Mouse (Mus musculus) liver, adult 2 months (tissue): Measurements from ENCODE around the gene Foxp1. TPM values are rescaled to one million over a fixed set of nuclear protein-coding genes. Genes with fewer than 3 reads are reported as not detected.

ENCODE experiments used
- DNase-seq: peaks from one replicate; pipeline ENCODE4 v3.0.0-alpha.2; 2011; ENCODE audit warnings: low read depth, low spot score; ENCODE audit errors: extremely low read depth
- H3K27ac ChIP-seq: fragments of 200-500 bp; replicated peaks from 2 replicates; pipeline ENCODE4 v1.5.1; 2012; ENCODE audit warnings: low read depth, mild to moderate bottlenecking, control low read depth, inconsistent platforms, low read length; ENCODE audit not compliant: insufficient read depth
- H3K27me3 ChIP-seq: fragments of 200-500 bp; 2 replicates; pipeline ENCODE4 v1.6.1; 2012; ENCODE audit warnings: mild to moderate bottlenecking, moderate library complexity, low read length, inconsistent platforms; ENCODE audit not compliant: control insufficient read depth, insufficient read depth
- H3K36me3 ChIP-seq: fragments of 200-500 bp; 2 replicates; pipeline ENCODE4 v1.6.1; 2012; ENCODE audit warnings: low read length, inconsistent platforms; ENCODE audit not compliant: control insufficient read depth, insufficient read depth
- H3K4me1 ChIP-seq: fragments of 200-500 bp; 2 replicates; pipeline ENCODE4 v1.6.1; 2011; ENCODE audit warnings: low read length; ENCODE audit not compliant: control insufficient read depth, insufficient read depth
- H3K4me3 ChIP-seq: fragments of 200-500 bp; 2 replicates; pipeline ENCODE4 v1.5.1; 2011; ENCODE audit warnings: low read depth, mild to moderate bottlenecking, control low read depth, low read length, moderate library complexity; ENCODE audit not compliant: insufficient read depth
- H3K79me2 ChIP-seq: fragments of 200-500 bp; 2 replicates; pipeline ENCODE4 v1.6.1; 2012; ENCODE audit warnings: inconsistent platforms, mild to moderate bottlenecking, low read length, moderate library complexity; ENCODE audit not compliant: control insufficient read depth, insufficient read depth
- H3K9ac ChIP-seq: fragments of 200-500 bp; 2 replicates; pipeline ENCODE4 v1.6.1; 2012; ENCODE audit warnings: low read depth, mild to moderate bottlenecking, control low read depth, inconsistent platforms, low read length
- CTCF ChIP-seq: fragments of 200-500 bp; IDR thresholded peaks from 2 replicates; pipeline ENCODE4 v1.5.1; 2011; ENCODE audit warnings: low read depth, low read length, control low read depth
- POLR2A ChIP-seq: fragments of 200-500 bp; IDR thresholded peaks from 2 replicates; pipeline ENCODE4 v1.6.1; 2011; ENCODE audit warnings: low read length, control low read depth; ENCODE audit not compliant: insufficient read depth; ENCODE audit errors: extremely low read depth
- WGBS: fragments of 180-500 bp; shearing (Covaris S2); methylation state at CpG from one replicate; pipeline ENCODE4 v1.1.7; 2018; 5-methylcytosine and 5-hydroxymethylcytosine counted together
- polyA plus RNA-seq: library from polyadenylated mRNA; depleted of rRNA; stranded (reverse); fragments of >200 nt; gene quantifications from 2 replicates; pipeline ENCODE4 v1.2.3, GENCODE M21; 2012
- total RNA-seq: library from RNA; depleted of rRNA; stranded (reverse); fragments of >200 nt; gene quantifications from 2 replicates; pipeline ENCODE4 v1.2.3, GENCODE M21; 2014

The Foxp1 gene
- total and polyA plus RNA-seq, 2 experiments = 22.7 to 24.8 TPM

- WGBS = 80% methylated on average over 5 of the region's 5 CpGs
- H3K4me3 ChIP-seq = no peak overlapping the region
- DNase-seq = no peak
- H3K36me3 ChIP-seq = no peaks in the 10 kb centered on the region
- H3K27ac ChIP-seq = no peak overlapping the region
- H3K9ac ChIP-seq = no peak overlapping the region
- TF ChIP-seq CTCF (no peak), POLR2A (no peak)
- H3K4me1 ChIP-seq = no peaks in the 10 kb centered on the region; the same call in 1 of the 2 replicates
- no peaks in the 10 kb centered on the region for H3K27me3 ChIP-seq
- peaks cover 11% of the 10 kb centered on the region; the same call in 1 of the 2 replicates for H3K79me2 ChIP-seq
Measured at GRCm38 (mm10) chr6:99093208-99093607, 429.3 kb downstream of the Foxp1 start.

GRCm38 (mm10) chr6:99091799-99092198, 430.7 kb downstream of the Foxp1 start:
- H3K27ac ChIP-seq = no peak overlapping the region
- no peak for DNase-seq
- no peak overlapping the region for H3K4me3 ChIP-seq
- peaks cover 6% of the 10 kb centered on the region for H3K4me1 ChIP-seq
- H3K27me3 ChIP-seq = no peaks in the 10 kb centered on the region
- H3K79me2 ChIP-seq = peaks cover 6% of the 10 kb centered on the region; the same call in 1 of the 2 replicates
- TF ChIP-seq CTCF = no peak
- no peak for TF ChIP-seq POLR2A
- 95% methylated on average over 2 of the region's 2 CpGs for WGBS
- H3K36me3 ChIP-seq = no peaks in the 10 kb centered on the region
- no peak overlapping the region for H3K9ac ChIP-seq

GRCm38 (mm10) chr6:99087598-99087997, 434.9 kb downstream of the Foxp1 start:
- no peaks in the 10 kb centered on the region for H3K36me3 ChIP-seq
- WGBS = 33% methylated on average over 7 of the region's 7 CpGs
- no peak overlapping the region for H3K9ac ChIP-seq
- no peak overlapping the region for H3K27ac ChIP-seq
- no peaks in the 10 kb centered on the region for H3K27me3 ChIP-seq
- DNase-seq = peak; percentile 87
- TF ChIP-seq CTCF = no peak
- TF ChIP-seq POLR2A = no peak
- no peak overlapping the region for H3K4me3 ChIP-seq
- H3K4me1 ChIP-seq = peaks cover 9% of the 10 kb centered on the region
- H3K79me2 ChIP-seq = peaks cover 9% of the 10 kb centered on the region; the same call in 1 of the 2 replicates

- Histone ChIP-seq H3K4me1 (peaks cover 11% of the 10 kb centered on the region), H3K4me3 (no peak overlapping the region), H3K27me3 (no peaks in the 10 kb centered on the region), H3K27ac (no peak overlapping the region), H3K9ac (no peak overlapping the region), H3K36me3 (peaks cover 3% of the 10 kb centered on the region; the same call in 1 of the 2 replicates), H3K79me2 (peaks cover 13% of the 10 kb centered on the region; the same call in 1 of the 2 replicates)
- DNase-seq = peak; percentile 81
- TF ChIP-seq CTCF (no peak), POLR2A (no peak)
- 28% methylated on average over 4 of the region's 4 CpGs for WGBS
Measured at GRCm38 (mm10) chr6:99084956-99085355, 437.6 kb downstream of the Foxp1 start.

GRCm38 (mm10) chr6:99081259-99081658, 441.3 kb downstream of the Foxp1 start:
- no peak for DNase-seq
- H3K79me2 ChIP-seq = peaks cover 16% of the 10 kb centered on the region; the same call in 1 of the 2 replicates
- H3K9ac ChIP-seq = no peak overlapping the region
- H3K4me1 ChIP-seq = peaks cover 6% of the 10 kb centered on the region; the same call in 1 of the 2 replicates
- 35% methylated on average over 5 of the region's 5 CpGs for WGBS
- H3K36me3 ChIP-seq = peaks cover 3% of the 10 kb centered on the region; the same call in 1 of the 2 replicates
- H3K4me3 ChIP-seq = no peak overlapping the region
- H3K27me3 ChIP-seq = no peaks in the 10 kb centered on the region
- no peak overlapping the region for H3K27ac ChIP-seq
- TF ChIP-seq POLR2A (no peak), CTCF (no peak)

- Histone ChIP-seq H3K4me1 (peaks cover 3% of the 10 kb centered on the region; the same call in 1 of the 2 replicates), H3K79me2 (peaks cover 16% of the 10 kb centered on the region; the same call in 1 of the 2 replicates), H3K36me3 (peaks cover 23% of the 10 kb centered on the region), H3K4me3 (no peak overlapping the region), H3K27me3 (no peaks in the 10 kb centered on the region), H3K9ac (no peak overlapping the region), H3K27ac (no peak overlapping the region)
- 94% methylated on average over 10 of the region's 10 CpGs for WGBS
- no peak for DNase-seq
- TF ChIP-seq CTCF = no peak
- no peak for TF ChIP-seq POLR2A
Measured at GRCm38 (mm10) chr6:99079041-99079835, 443.3 kb downstream of the Foxp1 start.
